Mouse (Mus musculus) ES-Bruce4 (cell line): ENCODE measurements around the gene Med15. TPM values are rescaled to one million over a fixed set of nuclear protein-coding genes. Genes with fewer than 3 reads are reported as not detected.
"Not testable (repeated sequence)": the region's sequence is repeated elsewhere in the genome, so short reads cannot be mapped to it uniquely, and the experiment has no call there.

Experiments used
- H3K27ac ChIP-seq: 2 replicates; pipeline ENCODE4 v1.5.1; 2012; ENCODE audit warnings: low read length, inconsistent platforms; ENCODE audit not compliant: insufficient read depth
- H3K27me3 ChIP-seq: 2 replicates; pipeline ENCODE4 v1.6.1; 2012; ENCODE audit warnings: mild to moderate bottlenecking, low read length, inconsistent platforms; ENCODE audit not compliant: control insufficient read depth, poor library complexity, insufficient read depth, severe bottlenecking
- H3K36me3 ChIP-seq: 2 replicates; pipeline ENCODE4 v1.6.1; 2012; ENCODE audit warnings: inconsistent platforms, mild to moderate bottlenecking, low read length, moderate library complexity; ENCODE audit not compliant: control insufficient read depth, poor library complexity, insufficient read depth, severe bottlenecking
- H3K4me1 ChIP-seq: one replicate; pipeline ENCODE4 v1.8.1; 2011; ENCODE audit warnings: low read length; ENCODE audit not compliant: control insufficient read depth, insufficient read depth
- H3K4me3 ChIP-seq: 2 replicates; pipeline ENCODE4 v1.5.1; 2011; ENCODE audit warnings: low read depth, mild to moderate bottlenecking, low read length
- H3K9ac ChIP-seq: 2 replicates; pipeline ENCODE4 v1.6.1; 2012; ENCODE audit warnings: low read depth, mild to moderate bottlenecking, inconsistent platforms; ENCODE audit not compliant: poor library complexity, severe bottlenecking
- H3K9me3 ChIP-seq: replicated peaks from 2 replicates; pipeline ENCODE4 v1.6.1; 2012; ENCODE audit warnings: mild to moderate bottlenecking, low read length, inconsistent platforms; ENCODE audit not compliant: control insufficient read depth, poor library complexity, insufficient read depth, severe bottlenecking
- CTCF ChIP-seq: IDR thresholded peaks from one replicate; pipeline ENCODE4 v1.8.1; 2011; ENCODE audit warnings: low read depth, low read length
- EP300 ChIP-seq: IDR thresholded peaks from 2 replicates; pipeline ENCODE4 v1.6.1; 2011; ENCODE audit warnings: low read depth, low read length; ENCODE audit not compliant: insufficient read depth
- POLR2A ChIP-seq: IDR thresholded peaks from one replicate; pipeline ENCODE4 v1.8.1; 2011; ENCODE audit warnings: low read length; ENCODE audit not compliant: insufficient read depth
- polyA plus RNA-seq: library from polyadenylated mRNA; stranded (reverse); fragments of >200 nt; gene quantifications from 2 replicates; pipeline ENCODE4 v1.2.4, GENCODE M21; 2011; ENCODE audit warnings: low read depth; ENCODE audit not compliant: missing spikeins, insufficient read depth, insufficient read length

Gene Med15
- polyA plus RNA-seq, 1 experiment = 54.7 TPM

DNA sequence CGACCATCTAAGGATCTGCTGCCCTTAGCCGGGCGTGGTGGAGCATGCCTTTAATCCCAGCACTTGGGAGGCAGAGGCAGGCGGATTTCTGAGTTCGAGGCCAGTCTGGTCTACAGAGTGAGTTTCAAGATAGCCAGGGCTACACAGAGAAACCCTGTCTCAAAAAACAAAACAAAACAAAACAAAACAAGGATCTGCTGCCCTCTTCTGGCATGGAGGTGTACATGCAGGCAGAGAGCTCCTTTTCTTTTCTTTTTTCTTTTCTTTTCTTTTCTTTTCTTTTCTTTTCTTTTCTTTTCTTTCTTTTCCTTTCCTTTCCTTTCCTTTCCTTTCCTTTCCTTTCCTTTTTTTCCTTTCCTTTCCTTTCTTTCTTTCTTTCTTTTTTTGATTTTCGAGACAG is 118.0 kb downstream of the Med15 start:
- not testable (repeated sequence) for H3K4me1 ChIP-seq, H3K9me3 ChIP-seq, H3K4me3 ChIP-seq, H3K27ac ChIP-seq, H3K9ac ChIP-seq, H3K36me3 ChIP-seq, H3K27me3 ChIP-seq
- TF ChIP-seq CTCF = peak; percentile 2

DNA sequence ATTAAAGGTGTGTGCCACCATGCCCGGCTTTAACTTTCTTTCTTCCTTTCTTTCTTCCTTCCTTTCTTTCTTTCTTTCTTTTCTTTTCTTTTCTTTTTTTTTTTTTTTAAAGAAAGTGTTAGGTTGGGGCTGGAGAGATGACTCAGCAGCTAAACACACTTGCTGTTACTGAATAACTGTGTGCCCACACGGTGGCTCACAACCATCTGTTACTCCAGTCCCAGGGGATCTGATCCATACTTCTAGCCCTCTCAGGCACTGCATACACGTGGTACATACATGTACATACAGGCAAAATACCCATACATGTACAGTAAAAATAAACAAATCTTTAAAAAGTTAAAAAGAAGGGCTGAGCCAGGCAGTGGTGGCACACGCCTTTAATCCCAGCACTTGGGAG is 121.3 kb downstream of the Med15 start:
- Histone ChIP-seq H3K27me3 (no peaks in the 10 kb centered on the region), H3K9ac (no peak overlapping the region), H3K4me3 (no peak overlapping the region), H3K9me3 (no peaks in the 10 kb centered on the region; the same call in 1 of the 2 replicates), H3K36me3 (no peaks in the 10 kb centered on the region), H3K4me1 (peaks cover under 1% of the 10 kb centered on the region), H3K27ac (no peak overlapping the region)
- TF ChIP-seq CTCF = no peak

DNA sequence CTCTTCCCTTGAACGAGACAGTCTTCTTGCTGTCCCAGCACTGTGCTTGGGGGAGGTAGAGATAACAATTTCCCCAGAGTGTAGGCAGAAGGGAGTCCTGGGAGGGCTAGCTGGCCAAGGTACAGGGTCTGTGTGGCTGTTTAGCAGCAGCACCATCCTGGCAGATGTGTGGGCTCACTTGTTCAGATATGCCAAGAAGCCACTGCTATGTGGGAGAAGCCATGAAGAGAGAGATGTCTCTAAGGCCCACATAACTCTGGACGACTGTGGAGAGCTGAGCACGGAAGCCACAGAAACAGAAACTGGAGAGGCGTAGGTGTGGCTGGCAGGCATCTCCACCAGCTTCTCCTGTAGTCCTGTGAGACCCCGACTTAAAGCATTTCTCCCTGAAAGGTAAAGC is 127.0 kb downstream of the Med15 start:
- no peak for TF ChIP-seq EP300
- no peak for TF ChIP-seq CTCF
- TF ChIP-seq POLR2A = no peak
- H3K4me1 ChIP-seq = no peaks in the 10 kb centered on the region
- H3K27me3 ChIP-seq = no peaks in the 10 kb centered on the region
- H3K4me3 ChIP-seq = no peak overlapping the region
- H3K27ac ChIP-seq = no peak overlapping the region
- no peaks in the 10 kb centered on the region for H3K36me3 ChIP-seq
- H3K9me3 ChIP-seq = no peaks in the 10 kb centered on the region; the same call in 1 of the 2 replicates
- no peak overlapping the region for H3K9ac ChIP-seq

DNA sequence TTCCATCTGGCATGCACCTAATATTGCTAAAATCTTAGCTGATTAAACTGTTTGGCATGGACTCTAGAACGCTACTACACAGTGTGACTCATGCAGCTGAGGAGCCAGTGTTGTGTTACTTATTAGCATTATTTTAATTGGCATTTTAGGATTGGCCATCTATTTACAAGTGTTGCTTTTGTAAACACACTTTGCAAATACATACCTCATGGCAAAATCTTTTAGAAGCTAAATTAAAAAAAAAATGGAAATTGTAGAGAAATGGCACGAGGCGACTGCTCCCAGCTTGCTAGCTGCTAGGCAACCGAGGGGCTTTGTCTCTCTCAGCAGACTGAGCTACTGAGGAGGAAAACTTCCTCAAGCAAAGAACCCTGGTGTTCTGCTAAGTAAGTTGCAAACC is 127.8 kb downstream of the Med15 start:
- H3K9me3 ChIP-seq = no peaks in the 10 kb centered on the region; the same call in 1 of the 2 replicates
- no peaks in the 10 kb centered on the region for H3K36me3 ChIP-seq
- H3K4me1 ChIP-seq = no peaks in the 10 kb centered on the region
- no peak for TF ChIP-seq EP300
- TF ChIP-seq POLR2A = no peak
- TF ChIP-seq CTCF = no peak
- H3K4me3 ChIP-seq = no peak overlapping the region
- H3K9ac ChIP-seq = no peak overlapping the region
- no peak overlapping the region for H3K27ac ChIP-seq
- H3K27me3 ChIP-seq = no peaks in the 10 kb centered on the region

Other genes starting within 250 kb of the Med15 start
- 6.4 and 7.5 TPM in 2 replicates for gene Aifm3, start 243.3 kb downstream of the Med15 start, polyA plus RNA-seq
- 46.1 and 46.6 TPM in 2 replicates for gene Lztr1, start 224.2 kb downstream of the Med15 start, polyA plus RNA-seq
- 12.9 and 13.1 TPM in 2 replicates for gene Thap7, start 201.8 kb downstream of the Med15 start, polyA plus RNA-seq
- gene Lrrc74b, start 171.6 kb downstream of the Med15 start, polyA plus RNA-seq = 1.6 and 1.8 TPM in 2 replicates
- gene P2rx6, start 171.0 kb downstream of the Med15 start, polyA plus RNA-seq = 0.25 TPM in 1 of 2 replicates, not detected in the other
- gene Slc7a4, start 149.7 kb downstream of the Med15 start, polyA plus RNA-seq = 2.0 and 2.8 TPM in 2 replicates
- gene Smpd4, start 113.5 kb downstream of the Med15 start, polyA plus RNA-seq = 97.7 and 104 TPM in 2 replicates
- 1.6 and 2.7 TPM in 2 replicates for gene Ccdc74a, start 86.4 kb downstream of the Med15 start, polyA plus RNA-seq
- 40.2 and 44.0 TPM in 2 replicates for gene Klhl22, start 26.7 kb upstream of the Med15 start, polyA plus RNA-seq
- 5.8 and 6.5 TPM in 2 replicates for gene Scarf2, start 64.4 kb upstream of the Med15 start, polyA plus RNA-seq
- gene B830017H08Rik, start 100.2 kb upstream of the Med15 start, polyA plus RNA-seq = not detected in 2 replicates
- not detected in 2 replicates for gene Car15, start 105.5 kb upstream of the Med15 start, polyA plus RNA-seq
- gene Gm20518, start 158.8 kb upstream of the Med15 start, polyA plus RNA-seq = 0.26 TPM in 1 of 2 replicates, not detected in the other
- gene Tssk1, start 161.3 kb upstream of the Med15 start, polyA plus RNA-seq = not detected in 2 replicates
- gene Dgcr2, start 165.7 kb upstream of the Med15 start, polyA plus RNA-seq = 36.4 and 40.6 TPM in 2 replicates
- gene Tssk2, start 165.7 kb upstream of the Med15 start, polyA plus RNA-seq = not detected in 2 replicates
- gene Ess2, start 178.5 kb upstream of the Med15 start, polyA plus RNA-seq = 20.6 and 22.2 TPM in 2 replicates
- gene Gsc2, start 182.2 kb upstream of the Med15 start, polyA plus RNA-seq = 0.52 TPM in 1 of 2 replicates, not detected in the other
- 99.4 and 101 TPM in 2 replicates for gene Slc25a1, start 195.3 kb upstream of the Med15 start, polyA plus RNA-seq
- gene Vpreb2, start 247.5 kb upstream of the Med15 start, polyA plus RNA-seq = not detected in 2 replicates